Mouse (Mus musculus) small intestine, adult 2 months (tissue): Measurements from ENCODE around the gene Nudt3.
A peak's percentile ranks its signal among the peaks of the same experiment; 100 is the strongest.

Source experiments
- CTCF ChIP-seq: fragments of 200-500 bp; IDR thresholded peaks from 2 replicates; pipeline ENCODE4 v1.5.1; 2012; ENCODE audit warnings: low read depth, mild to moderate bottlenecking, control low read depth, inconsistent platforms, low read length, moderate library complexity, mixed read lengths; ENCODE audit not compliant: insufficient replicate concordance, insufficient read length; ENCODE audit errors: extremely low read depth
- POLR2A ChIP-seq: fragments of 200-500 bp; IDR thresholded peaks from 2 replicates; pipeline ENCODE4 v1.6.1; 2012; ENCODE audit warnings: low read depth, mild to moderate bottlenecking, control low read depth, inconsistent platforms, low read length, moderate library complexity

- TF ChIP-seq CTCF (peak; percentile 68; the same call in 1 of the 2 replicates), POLR2A (no peak)
Observed at GRCm38 (mm10) chr17:27638921-27639332, 15.6 kb upstream of the Nudt3 start.
